Mouse (Mus musculus) midbrain, embryonic 13.5 days (tissue): ENCODE measurements around the gene Slc38a8. TPM values are rescaled to one million over a fixed set of nuclear protein-coding genes. Genes with fewer than 3 reads are reported as not detected.

Experiments used
- ATAC-seq: fragments of 200-750 bp; cut with Nextera tagmentation; 2 replicates; pipeline ENCODE4 v1.8.0; 2017; ENCODE audit warnings: mild to moderate bottlenecking, moderate TSS enrichment, moderate library complexity
- H3K27ac ChIP-seq: fragments of 300-500 bp; sonication (generic); 2 replicates; pipeline ENCODE4 v1.5.1; 2015; ENCODE audit warnings: inconsistent platforms, mild to moderate bottlenecking, moderate library complexity
- H3K27me3 ChIP-seq: fragments of 300-500 bp; sonication (generic); 2 replicates; pipeline ENCODE4 v1.6.1; 2015; ENCODE audit warnings: mild to moderate bottlenecking, inconsistent platforms
- H3K36me3 ChIP-seq: fragments of 300-500 bp; sonication (generic); 2 replicates; pipeline ENCODE4 v1.6.1; 2015; ENCODE audit warnings: mild to moderate bottlenecking, inconsistent platforms
- H3K4me1 ChIP-seq: fragments of 300-500 bp; sonication (generic); replicated peaks from 2 replicates; pipeline ENCODE4 v1.6.1; 2015; ENCODE audit warnings: inconsistent platforms
- H3K4me2 ChIP-seq: fragments of 300-500 bp; sonication (generic); replicated peaks from 2 replicates; pipeline ENCODE4 v1.6.1; 2015; ENCODE audit warnings: moderate library complexity, mild to moderate bottlenecking, inconsistent platforms
- H3K4me3 ChIP-seq: fragments of 300-500 bp; sonication (generic); replicated peaks from 2 replicates; pipeline ENCODE4 v1.5.1; 2015; ENCODE audit warnings: mild to moderate bottlenecking, inconsistent platforms
- H3K9ac ChIP-seq: fragments of 300-500 bp; sonication (generic); replicated peaks from 2 replicates; pipeline ENCODE4 v1.6.1; 2015; ENCODE audit warnings: mild to moderate bottlenecking, inconsistent platforms
- H3K9me3 ChIP-seq: fragments of 300-500 bp; sonication (generic); 2 replicates; pipeline ENCODE4 v1.6.1; 2016; ENCODE audit warnings: mild to moderate bottlenecking, inconsistent platforms
- WGBS: fragments of 180-500 bp; shearing (Covaris S2); methylation state at CpG from one replicate; pipeline ENCODE4 v1.1.7; 2015; 5-methylcytosine and 5-hydroxymethylcytosine counted together
- polyA plus RNA-seq: library from polyadenylated mRNA; unstranded; fragments of >200 nt; fragmentation: Nextera tagmentation; extraction: Ambion mirVana; gene quantifications from 2 replicates; pipeline ENCODE4 v1.2.1, GENCODE M21; 2015

The Slc38a8 gene
- polyA plus RNA-seq, 1 experiment from 2014 or later: not detected

GRCm38 (mm10) chr8:119447781-119448170 is 53.7 kb downstream of the Slc38a8 start:
- no peaks in the 10 kb centered on the region for H3K36me3 ChIP-seq
- WGBS: 1% methylated on average over 17 of the region's 17 CpGs
- H3K4me2 ChIP-seq: peak overlapping the region; percentile 83
- no peaks in the 10 kb centered on the region for H3K9me3 ChIP-seq
- peak overlapping the region; percentile 77 for H3K9ac ChIP-seq
- H3K27me3 ChIP-seq: peaks cover 34% of the 10 kb centered on the region
- peak overlapping the region; percentile 60 for H3K4me3 ChIP-seq
- H3K4me1 ChIP-seq: peaks cover 21% of the 10 kb centered on the region
- no peak overlapping the region for H3K27ac ChIP-seq
- peak; percentile 6 for ATAC-seq

- no peaks in the 10 kb centered on the region for H3K36me3 ChIP-seq
- under 1% methylated on average over 56 of the region's 80 CpGs for WGBS
- ATAC-seq: peak; percentile 68
- H3K9me3 ChIP-seq: no peaks in the 10 kb centered on the region
- H3K9ac ChIP-seq: peak overlapping the region; percentile 77
- H3K4me2 ChIP-seq: peak overlapping the region; percentile 83
- H3K4me3 ChIP-seq: peak overlapping the region; percentile 60
- H3K27ac ChIP-seq: no peak overlapping the region
- H3K27me3 ChIP-seq: peaks cover 40% of the 10 kb centered on the region
- H3K4me1 ChIP-seq: peaks cover 21% of the 10 kb centered on the region
Observed at GRCm38 (mm10) chr8:119446990-119447780, 54.3 kb downstream of the Slc38a8 start.

- Histone ChIP-seq H3K9me3 (no peaks in the 10 kb centered on the region), H3K4me1 (peaks cover 21% of the 10 kb centered on the region), H3K4me3 (peak within 1 kb of the TSS; percentile 60), H3K9ac (peak within 1 kb of the TSS; percentile 77), H3K27ac (no peak within 1 kb of the TSS), H3K4me2 (peak within 1 kb of the TSS; percentile 83), H3K27me3 (peaks cover 48% of the 10 kb centered on the region), H3K36me3 (no peaks in the 10 kb centered on the region)
- WGBS: 4% methylated on average over 27 of the region's 52 CpGs
- ATAC-seq: peak; percentile 63
Observed at GRCm38 (mm10) chr8:119446211-119446989, 55.1 kb downstream of the Slc38a8 start, which contains the start of gene Necab2. Gene Necab2 (plus strand): TSS chr8:119446719.

GRCm38 (mm10) chr8:119442970-119443369 is 58.5 kb downstream of the Slc38a8 start:
- Histone ChIP-seq H3K27me3 (peaks cover 28% of the 10 kb centered on the region), H3K4me1 (peaks cover 27% of the 10 kb centered on the region), H3K27ac (no peak overlapping the region), H3K36me3 (no peaks in the 10 kb centered on the region), H3K4me2 (no peak overlapping the region), H3K9ac (no peak overlapping the region), H3K9me3 (no peaks in the 10 kb centered on the region), H3K4me3 (no peak overlapping the region)
- WGBS: 92% methylated on average over 8 of the region's 8 CpGs
- ATAC-seq: no peak

- H3K9me3 ChIP-seq: no peaks in the 10 kb centered on the region
- H3K4me3 ChIP-seq: no peak overlapping the region
- 71% methylated on average over 5 of the region's 5 CpGs for WGBS
- no peak overlapping the region for H3K27ac ChIP-seq
- H3K36me3 ChIP-seq: no peaks in the 10 kb centered on the region
- peaks cover 27% of the 10 kb centered on the region; the same call in 1 of the 2 replicates for H3K27me3 ChIP-seq
- H3K4me2 ChIP-seq: no peak overlapping the region
- no peak for ATAC-seq
- no peak overlapping the region for H3K9ac ChIP-seq
- peaks cover 19% of the 10 kb centered on the region for H3K4me1 ChIP-seq
Observed at GRCm38 (mm10) chr8:119442013-119442412, 59.5 kb downstream of the Slc38a8 start.

- Histone ChIP-seq H3K4me1 (peaks cover 14% of the 10 kb centered on the region), H3K9me3 (no peaks in the 10 kb centered on the region), H3K4me3 (no peak overlapping the region), H3K27me3 (peaks cover 27% of the 10 kb centered on the region; the same call in 1 of the 2 replicates), H3K36me3 (no peaks in the 10 kb centered on the region), H3K4me2 (no peak overlapping the region), H3K27ac (no peak overlapping the region), H3K9ac (no peak overlapping the region; the same call in 1 of the 2 replicates)
- 59% methylated on average over 1 of the region's 1 CpGs for WGBS
- peak; percentile 32; the same call in 1 of the 2 replicates for ATAC-seq
Observed at GRCm38 (mm10) chr8:119440952-119441270, 60.6 kb downstream of the Slc38a8 start.

- Histone ChIP-seq H3K4me3 (no peak overlapping the region), H3K36me3 (no peaks in the 10 kb centered on the region), H3K9me3 (no peaks in the 10 kb centered on the region), H3K9ac (no peak overlapping the region), H3K27ac (no peak overlapping the region), H3K27me3 (peaks cover 23% of the 10 kb centered on the region; the same call in 1 of the 2 replicates), H3K4me1 (peaks cover 14% of the 10 kb centered on the region), H3K4me2 (no peak overlapping the region; the same call in 1 of the 2 replicates)
- ATAC-seq: peak; percentile 69
- 14% methylated on average over 16 of the region's 16 CpGs for WGBS
Observed at GRCm38 (mm10) chr8:119440250-119440951, 61.1 kb downstream of the Slc38a8 start.

GRCm38 (mm10) chr8:119439893-119440249 is 61.6 kb downstream of the Slc38a8 start:
- WGBS: 57% methylated on average over 7 of the region's 7 CpGs
- peaks cover 17% of the 10 kb centered on the region; the same call in 1 of the 2 replicates for H3K27me3 ChIP-seq
- H3K4me2 ChIP-seq: no peak overlapping the region
- H3K9me3 ChIP-seq: no peaks in the 10 kb centered on the region
- H3K9ac ChIP-seq: no peak overlapping the region
- H3K27ac ChIP-seq: no peak overlapping the region
- H3K4me1 ChIP-seq: peaks cover 14% of the 10 kb centered on the region
- no peaks in the 10 kb centered on the region for H3K36me3 ChIP-seq
- H3K4me3 ChIP-seq: no peak overlapping the region
- ATAC-seq: 0 out of 2 replicates have a peak, but pooled peaks have one; percentile 25

- H3K9me3 ChIP-seq: no peaks in the 10 kb centered on the region
- WGBS: 93% methylated on average over 2 of the region's 2 CpGs
- H3K4me2 ChIP-seq: no peak overlapping the region
- H3K9ac ChIP-seq: no peak overlapping the region
- peaks cover 16% of the 10 kb centered on the region; the same call in 1 of the 2 replicates for H3K27me3 ChIP-seq
- peaks cover 14% of the 10 kb centered on the region for H3K4me1 ChIP-seq
- no peak for ATAC-seq
- no peak overlapping the region for H3K27ac ChIP-seq
- no peak overlapping the region for H3K4me3 ChIP-seq
- H3K36me3 ChIP-seq: no peaks in the 10 kb centered on the region
Observed at GRCm38 (mm10) chr8:119439424-119439823, 62.1 kb downstream of the Slc38a8 start.

- no peak for ATAC-seq
- 83% methylated on average over 6 of the region's 6 CpGs for WGBS
- no peaks in the 10 kb centered on the region for H3K9me3 ChIP-seq
Observed at GRCm38 (mm10) chr8:119438876-119439275, 62.6 kb downstream of the Slc38a8 start.

GRCm38 (mm10) chr8:119437506-119437905 is 64.0 kb downstream of the Slc38a8 start:
- H3K9ac ChIP-seq: no peak overlapping the region
- peaks cover 14% of the 10 kb centered on the region for H3K4me1 ChIP-seq
- H3K27ac ChIP-seq: no peak overlapping the region
- no peaks in the 10 kb centered on the region for H3K36me3 ChIP-seq
- no peak for ATAC-seq
- H3K4me3 ChIP-seq: no peak overlapping the region
- H3K4me2 ChIP-seq: no peak overlapping the region
- WGBS: 77% methylated on average over 11 of the region's 11 CpGs
- H3K9me3 ChIP-seq: no peaks in the 10 kb centered on the region
- peaks cover 11% of the 10 kb centered on the region; the same call in 1 of the 2 replicates for H3K27me3 ChIP-seq

More at GRCm38 (mm10) chr8:119438876-119439275, 62.6 kb downstream of the Slc38a8 start:
- no peak overlapping the region for H3K4me2 ChIP-seq
- no peak overlapping the region for H3K27ac ChIP-seq
- H3K4me1 ChIP-seq: peaks cover 14% of the 10 kb centered on the region
- H3K9ac ChIP-seq: no peak overlapping the region
- H3K36me3 ChIP-seq: no peaks in the 10 kb centered on the region
- no peak overlapping the region for H3K4me3 ChIP-seq
- peaks cover 16% of the 10 kb centered on the region; the same call in 1 of the 2 replicates for H3K27me3 ChIP-seq
